Mouse (Mus musculus) heart, postnatal 0 days (tissue): ENCODE measurements around the gene Ncln. TPM values are rescaled to one million over a fixed set of nuclear protein-coding genes. Genes with fewer than 3 reads are reported as not detected.

Experiments used
- ATAC-seq: fragments of 200-750 bp; cut with Nextera tagmentation; 2 replicates; pipeline ENCODE4 v1.8.0; 2017; ENCODE audit warnings: low read depth, moderate number of reproducible peaks, moderate library complexity; ENCODE audit not compliant: insufficient read depth
- DNase-seq: peaks from one replicate; pipeline ENCODE4 v3.0.0-alpha.2; 2016; ENCODE audit warnings: low spot score
- H3K27ac ChIP-seq: fragments of 300-500 bp; sonication (generic); 2 replicates; pipeline ENCODE4 v1.5.1; 2014; ENCODE audit warnings: low read depth, mild to moderate bottlenecking
- H3K27me3 ChIP-seq: fragments of 300-500 bp; sonication (generic); 2 replicates; pipeline ENCODE4 v1.6.1; 2014; ENCODE audit warnings: low read length, mixed read lengths; ENCODE audit not compliant: control insufficient read depth, insufficient read depth
- H3K36me3 ChIP-seq: fragments of 300-500 bp; sonication (generic); replicated peaks from 2 replicates; pipeline ENCODE4 v1.6.1; 2014; ENCODE audit warnings: low read length, mixed read lengths; ENCODE audit not compliant: control insufficient read depth, insufficient read depth
- H3K4me1 ChIP-seq: fragments of 300-500 bp; sonication (generic); 2 replicates; pipeline ENCODE4 v1.6.1; 2014; ENCODE audit warnings: antibody characterized with exemption; ENCODE audit not compliant: control insufficient read depth, insufficient read depth
- H3K4me2 ChIP-seq: fragments of 300-500 bp; sonication (generic); 2 replicates; pipeline ENCODE4 v1.6.1; 2014; ENCODE audit warnings: low read depth, mild to moderate bottlenecking, low read length, moderate library complexity
- H3K4me3 ChIP-seq: fragments of 300-500 bp; sonication (generic); 2 replicates; pipeline ENCODE4 v1.5.1; 2014; ENCODE audit warnings: low read depth, low read length
- H3K9ac ChIP-seq: fragments of 300-500 bp; sonication (generic); replicated peaks from 2 replicates; pipeline ENCODE4 v1.6.1; 2014; ENCODE audit warnings: low read depth, low read length, mixed read lengths
- H3K9me3 ChIP-seq: fragments of 300-500 bp; sonication (generic); replicated peaks from 2 replicates; pipeline ENCODE4 v1.6.1; 2016; ENCODE audit warnings: low read length; ENCODE audit not compliant: control insufficient read depth
- CTCF ChIP-seq: IDR thresholded peaks from 2 replicates; pipeline ENCODE4 v1.5.1; 2016; ENCODE audit warnings: antibody characterized with exemption, control low read depth, low read depth
- EP300 ChIP-seq: IDR thresholded peaks from 2 replicates; pipeline ENCODE4 v1.6.1; 2016; ENCODE audit warnings: antibody characterized with exemption, low read depth
- WGBS: fragments of 180-500 bp; shearing (Covaris S2); extraction: QIAGEN DNeasy Blood & Tissue Kit; methylation state at CpG from one replicate; pipeline ENCODE4 v1.1.7; 2014; 5-methylcytosine and 5-hydroxymethylcytosine counted together
- polyA plus RNA-seq: library from polyadenylated mRNA; unstranded; fragments of >200 nt; fragmentation: Nextera tagmentation; extraction: Ambion mirVana; gene quantifications from 2 replicates; pipeline ENCODE4 v1.2.1, GENCODE M21; 2015
- total RNA-seq: library from RNA; depleted of rRNA; stranded (reverse); fragments of >200 nt; gene quantifications from 2 replicates; pipeline ENCODE4 v1.2.3, GENCODE M21; 2014; ENCODE audit warnings: low replicate concordance

Ncln gene
- total and polyA plus RNA-seq, 2 experiments from 2014 or later: 30.5 to 91.5 TPM

DNA sequence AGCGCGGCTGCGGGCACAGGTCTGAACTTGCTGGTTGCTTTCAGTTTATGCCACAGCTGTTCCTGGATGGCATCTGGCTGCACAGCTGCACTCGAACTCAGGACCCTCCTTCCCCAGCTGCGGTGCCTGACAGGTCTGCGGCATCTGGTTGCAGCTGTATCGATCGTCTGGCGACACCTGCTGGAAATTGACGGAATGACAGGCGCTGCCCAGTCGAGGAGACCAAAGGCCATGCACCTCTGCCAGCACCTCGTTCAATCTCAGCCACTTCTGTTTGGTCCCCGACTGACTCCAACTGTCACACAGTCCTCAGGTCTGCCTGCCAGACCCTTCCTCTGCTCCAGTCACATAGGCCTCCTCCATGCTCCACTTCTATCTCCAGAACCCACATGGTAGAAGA lies 30.6 kb upstream of the Ncln start:
- H3K4me3 ChIP-seq: no peak overlapping the region
- H3K9me3 ChIP-seq: no peaks in the 10 kb centered on the region
- no peak overlapping the region for H3K27ac ChIP-seq
- H3K4me2 ChIP-seq: no peak overlapping the region
- no peaks in the 10 kb centered on the region; the same call in 1 of the 2 replicates for H3K27me3 ChIP-seq
- peaks cover 28% of the 10 kb centered on the region for H3K36me3 ChIP-seq
- DNase-seq (peak; percentile 26), ATAC-seq (peak; percentile 40; the same call in 1 of the 2 replicates)
- no peak overlapping the region for H3K9ac ChIP-seq
- WGBS: 14% methylated on average over 14 of the region's 14 CpGs
- TF ChIP-seq CTCF: peak; percentile 87
- no peak for TF ChIP-seq EP300
- no peaks in the 10 kb centered on the region; the same call in 1 of the 2 replicates for H3K4me1 ChIP-seq

DNA sequence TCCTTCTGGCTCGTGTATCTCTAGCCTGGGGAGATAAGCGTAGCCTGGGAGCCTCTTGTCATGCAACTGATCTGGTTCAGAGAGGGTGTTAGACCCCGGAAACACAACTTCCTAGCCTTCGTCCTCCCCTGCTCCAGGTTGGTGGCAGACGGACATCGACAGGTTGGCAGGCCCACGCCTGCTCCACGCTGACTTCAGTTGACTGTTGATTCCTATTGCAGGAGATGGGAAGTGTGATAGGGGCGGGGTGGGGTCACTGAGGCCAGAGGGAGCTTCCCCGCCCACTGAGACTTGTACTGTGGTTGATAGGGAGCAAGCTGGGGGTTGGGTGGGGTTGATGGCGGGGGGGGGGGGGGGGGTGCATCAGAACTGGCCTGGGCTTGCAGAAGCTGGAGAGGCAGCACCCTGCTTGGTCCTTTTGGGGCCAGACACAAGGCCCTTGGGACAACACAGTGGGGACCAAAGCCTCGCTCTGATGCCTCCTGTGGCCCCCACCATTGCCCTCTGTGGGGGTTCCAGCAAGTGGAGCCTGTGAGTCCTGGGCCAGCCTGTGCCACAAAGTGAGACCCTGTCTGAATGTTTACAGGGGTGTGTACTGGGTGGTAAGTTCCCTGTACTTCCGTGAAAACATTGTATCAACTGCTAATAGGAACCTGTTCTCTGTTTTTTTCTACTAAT lies 29.0 kb upstream of the Ncln start:
- Histone ChIP-seq H3K4me3 (no peak overlapping the region), H3K27me3 (no peaks in the 10 kb centered on the region; the same call in 1 of the 2 replicates), H3K9ac (no peak overlapping the region), H3K36me3 (peaks cover 15% of the 10 kb centered on the region), H3K9me3 (no peaks in the 10 kb centered on the region), H3K4me1 (no peaks in the 10 kb centered on the region; the same call in 1 of the 2 replicates), H3K27ac (no peak overlapping the region), H3K4me2 (no peak overlapping the region)
- WGBS: 46% methylated on average over 12 of the region's 13 CpGs
- no peak for TF ChIP-seq CTCF
- TF ChIP-seq EP300: no peak
- DNase-seq (no peak), ATAC-seq (no peak)

DNA sequence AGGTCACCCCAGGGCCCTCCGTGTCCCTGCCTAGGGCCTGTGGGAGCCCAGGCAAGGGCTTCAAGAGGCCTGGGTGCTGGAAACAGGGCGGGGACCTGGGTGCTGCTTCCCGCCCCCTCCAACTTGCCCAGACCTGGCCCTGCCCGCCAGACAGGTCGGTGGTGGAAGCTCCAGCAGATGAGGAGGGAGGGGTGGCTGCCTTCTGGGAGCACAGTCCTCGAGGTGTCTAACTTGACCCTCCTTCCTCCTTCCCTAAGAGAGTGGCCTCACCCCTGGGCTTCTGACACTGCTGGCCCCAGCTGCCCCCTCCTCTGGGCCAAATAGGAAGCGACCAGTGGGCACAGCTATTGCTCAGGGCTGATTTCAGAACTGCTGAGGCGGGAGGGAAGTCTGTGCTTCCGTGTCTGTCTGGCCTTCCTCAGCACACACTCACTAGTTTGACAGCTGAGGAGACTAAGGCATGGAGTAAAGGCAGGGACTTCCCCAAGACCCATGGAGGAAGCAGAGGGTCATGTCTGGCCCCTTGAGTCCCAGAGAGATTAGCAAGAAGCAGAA lies 27.9 kb upstream of the Ncln start, which contains the start of gene Gna15:
Gna15 (minus strand) TSS at position 175 of the 555 bp plus-strand sequence.
- H3K4me3 ChIP-seq: peak within 1 kb of the TSS; percentile 14; the same call in 1 of the 2 replicates
- H3K36me3 ChIP-seq: peaks cover 5% of the 10 kb centered on the region
- H3K9ac ChIP-seq: 0 out of 2 replicates have a peak within 1 kb of the TSS, but pooled peaks have one; percentile 29
- ATAC-seq (peak; percentile 25; the same call in 1 of the 2 replicates), DNase-seq (peak; percentile 17)
- no peaks in the 10 kb centered on the region; the same call in 1 of the 2 replicates for H3K27me3 ChIP-seq
- H3K9me3 ChIP-seq: no peaks in the 10 kb centered on the region
- TF ChIP-seq EP300 (no peak), CTCF (no peak)
- 12% methylated on average over 9 of the region's 9 CpGs for WGBS
- no peak within 1 kb of the TSS for H3K27ac ChIP-seq
- no peaks in the 10 kb centered on the region; the same call in 1 of the 2 replicates for H3K4me1 ChIP-seq
- H3K4me2 ChIP-seq: peak within 1 kb of the TSS; percentile 7; the same call in 1 of the 2 replicates

DNA sequence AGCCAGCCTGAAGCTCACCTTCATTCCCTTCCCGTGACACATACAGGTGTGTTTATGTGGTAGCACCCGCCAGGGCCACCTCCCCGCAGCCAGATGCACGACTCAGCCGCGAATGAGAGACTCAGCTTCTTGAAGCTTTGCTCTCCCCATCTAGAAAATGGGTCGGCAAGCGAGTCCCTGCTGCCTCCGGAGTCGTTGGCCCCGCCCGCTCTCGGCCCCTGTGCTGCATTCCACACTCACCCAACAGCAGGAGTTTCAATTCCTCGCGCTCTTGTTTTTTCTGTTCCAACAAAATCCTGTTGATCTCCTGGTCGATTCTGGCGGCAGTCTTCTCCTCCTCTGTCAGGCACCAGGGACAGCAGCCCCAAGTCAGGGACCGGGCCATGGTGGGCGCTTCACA lies 27.4 kb upstream of the Ncln start:
- H3K27ac ChIP-seq: no peak overlapping the region
- H3K9ac ChIP-seq: no peak overlapping the region
- ATAC-seq: no peak
- no peaks in the 10 kb centered on the region; the same call in 1 of the 2 replicates for H3K27me3 ChIP-seq
- peak overlapping the region; percentile 14; the same call in 1 of the 2 replicates for H3K4me3 ChIP-seq
- TF ChIP-seq EP300 (no peak), CTCF (no peak)
- no peaks in the 10 kb centered on the region for H3K36me3 ChIP-seq
- H3K9me3 ChIP-seq: no peaks in the 10 kb centered on the region
- no peak for DNase-seq
- peak overlapping the region; percentile 7; the same call in 1 of the 2 replicates for H3K4me2 ChIP-seq
- 14% methylated on average over 19 of the region's 19 CpGs for WGBS
- H3K4me1 ChIP-seq: no peaks in the 10 kb centered on the region; the same call in 1 of the 2 replicates

DNA sequence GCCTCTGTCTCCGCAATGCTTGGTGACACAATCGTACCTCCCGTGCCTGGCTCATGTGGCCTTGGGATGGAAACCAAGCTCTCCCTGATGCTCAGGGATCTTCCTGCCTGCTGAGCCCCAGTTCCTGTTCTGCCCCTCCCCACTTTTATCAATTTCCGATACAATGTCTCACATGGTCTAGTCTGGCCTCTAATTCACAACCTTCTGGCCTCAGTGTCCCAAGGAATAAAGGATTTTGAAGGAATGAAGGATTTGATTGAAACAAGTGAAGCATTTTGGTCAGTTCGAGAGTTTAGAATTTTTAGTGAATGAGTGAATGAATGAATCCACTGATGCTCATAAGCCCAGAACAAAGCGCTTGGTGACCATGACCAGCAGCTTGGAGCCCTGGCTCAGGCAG lies 26.9 kb upstream of the Ncln start:
- TF ChIP-seq CTCF: no peak
- no peak for TF ChIP-seq EP300
- WGBS: 63% methylated on average over 6 of the region's 6 CpGs

More for the DNA sequence above, 26.9 kb upstream of the Ncln start:
- ATAC-seq (no peak), DNase-seq (no peak)
- H3K27me3 ChIP-seq: no peaks in the 10 kb centered on the region; the same call in 1 of the 2 replicates
- no peaks in the 10 kb centered on the region; the same call in 1 of the 2 replicates for H3K4me1 ChIP-seq
- H3K4me3 ChIP-seq: no peak overlapping the region
- no peak overlapping the region for H3K9ac ChIP-seq
- H3K27ac ChIP-seq: no peak overlapping the region
- H3K9me3 ChIP-seq: no peaks in the 10 kb centered on the region
- H3K4me2 ChIP-seq: no peak overlapping the region
- H3K36me3 ChIP-seq: no peaks in the 10 kb centered on the region
